Mouse (Mus musculus): ENCODE data around the gene Hist1h2bf. TPM values are rescaled to one million over a fixed set of nuclear protein-coding genes. Genes with fewer than 3 reads are reported as not detected.

Hist1h2bf gene
- polyA plus RNA-seq, 1 experiment from 2014 or later: 3.0 TPM

GRCm38 (mm10) chr13:23523976-23524375 is 50.0 kb downstream of the Hist1h2bf start:
- no peak for ATAC-seq (ENCODE audit: low FRiP score)
- WGBS: 38% methylated on average over 5 of the region's 5 CpGs
- no peak overlapping the region for H3K9ac ChIP-seq
- no peak overlapping the region for H3K4me2 ChIP-seq
- peaks cover 18% of the 10 kb centered on the region for H3K4me1 ChIP-seq (replicated peaks)
- H3K27me3 ChIP-seq: no peaks in the 10 kb centered on the region
- no peak overlapping the region for H3K4me3 ChIP-seq
- H3K9me3 ChIP-seq: no peaks in the 10 kb centered on the region
- no peak overlapping the region for H3K27ac ChIP-seq
- H3K36me3 ChIP-seq: no peaks in the 10 kb centered on the region

Small RNAs within 50 kb of the gene (microRNA-seq; reads per million reads assigned to microRNA genes)
- gene Gm44297 (not detected), gene Gm44359 (not detected), gene Gm44394 (not detected)

Other genes starting within 250 kb of the Hist1h2bf start
- 54.5 and 58.1 TPM in 2 replicates for gene Zfp322a, start 205.0 kb downstream of the Hist1h2bf start, polyA plus RNA-seq (2015; fragmentation: Nextera tagmentation; extraction: Ambion mirVana)
- gene Abt1, start 150.3 kb downstream of the Hist1h2bf start, polyA plus RNA-seq (2015; fragmentation: Nextera tagmentation; extraction: Ambion mirVana): 9.9 and 10.2 TPM in 2 replicates
- gene Btn1a1, start 108.3 kb downstream of the Hist1h2bf start, polyA plus RNA-seq (2015; fragmentation: Nextera tagmentation; extraction: Ambion mirVana): 0.06 TPM in 1 of 2 replicates, not detected in the other
- 0.12 TPM in 1 of 2 replicates, not detected in the other for gene Btn2a2, start 85.3 kb downstream of the Hist1h2bf start, polyA plus RNA-seq (2015; fragmentation: Nextera tagmentation; extraction: Ambion mirVana)
- 4.2 and 5.7 TPM in 2 replicates for gene Hist1h4h, start 43.1 kb downstream of the Hist1h2bf start, polyA plus RNA-seq (2015; fragmentation: Nextera tagmentation; extraction: Ambion mirVana)
- gene Hist1h2af, start 40.3 kb downstream of the Hist1h2bf start, polyA plus RNA-seq (2015; fragmentation: Nextera tagmentation; extraction: Ambion mirVana): 2.4 TPM in 1 of 2 replicates, not detected in the other
- 1.8 and 3.0 TPM in 2 replicates for gene Hist1h3g, start 38.8 kb downstream of the Hist1h2bf start, polyA plus RNA-seq (2015; fragmentation: Nextera tagmentation; extraction: Ambion mirVana)
- gene Hist1h2bh, start 30.8 kb downstream of the Hist1h2bf start, polyA plus RNA-seq (2015; fragmentation: Nextera tagmentation; extraction: Ambion mirVana): 0.29 TPM in 1 of 2 replicates, not detected in the other
- gene Hist1h3f, start 30.1 kb downstream of the Hist1h2bf start, polyA plus RNA-seq (2015; fragmentation: Nextera tagmentation; extraction: Ambion mirVana): 0.38 TPM in 1 of 2 replicates, not detected in the other
- gene Hist1h4f, start 22.5 kb downstream of the Hist1h2bf start, polyA plus RNA-seq (2015; fragmentation: Nextera tagmentation; extraction: Ambion mirVana): 0.83 TPM in 1 of 2 replicates, not detected in the other
- gene Hist1h1d, start 20.9 kb downstream of the Hist1h2bf start, polyA plus RNA-seq (2015; fragmentation: Nextera tagmentation; extraction: Ambion mirVana): 0.10 and 0.16 TPM in 2 replicates
- gene Hist1h3e, start 11.8 kb downstream of the Hist1h2bf start, polyA plus RNA-seq (2015; fragmentation: Nextera tagmentation; extraction: Ambion mirVana): 2.1 and 2.8 TPM in 2 replicates
- 26.4 and 29.3 TPM in 2 replicates for gene Hist1h2ae, start 3.0 kb downstream of the Hist1h2bf start, polyA plus RNA-seq (2015; fragmentation: Nextera tagmentation; extraction: Ambion mirVana)
- gene Hist1h2bg, start 2.8 kb downstream of the Hist1h2bf start, polyA plus RNA-seq (2015; fragmentation: Nextera tagmentation; extraction: Ambion mirVana): 2.8 TPM in 2 replicates
- 0.61 and 2.7 TPM in 2 replicates for gene Hist1h2ad, start 185 bp upstream of the Hist1h2bf start, polyA plus RNA-seq (2015; fragmentation: Nextera tagmentation; extraction: Ambion mirVana)
- 1.6 and 2.7 TPM in 2 replicates for gene Hist1h3d, start 1.6 kb upstream of the Hist1h2bf start, polyA plus RNA-seq (2015; fragmentation: Nextera tagmentation; extraction: Ambion mirVana)
- gene Hist1h4d, start 7.4 kb upstream of the Hist1h2bf start, polyA plus RNA-seq (2015; fragmentation: Nextera tagmentation; extraction: Ambion mirVana): 50.0 and 52.6 TPM in 2 replicates
- gene Hist1h2be, start 46.9 kb upstream of the Hist1h2bf start, polyA plus RNA-seq (2015; fragmentation: Nextera tagmentation; extraction: Ambion mirVana): 1.2 and 1.6 TPM in 2 replicates
- gene Hist1h1e, start 48.4 kb upstream of the Hist1h2bf start, polyA plus RNA-seq (2015; fragmentation: Nextera tagmentation; extraction: Ambion mirVana): 7.9 and 8.8 TPM in 2 replicates
- 0.38 and 0.54 TPM in 2 replicates for gene Hist1h2ac, start 109.8 kb upstream of the Hist1h2bf start, polyA plus RNA-seq (2015; fragmentation: Nextera tagmentation; extraction: Ambion mirVana)
- 17.8 and 23.1 TPM in 2 replicates for gene Hist1h2bc, start 110.0 kb upstream of the Hist1h2bf start, polyA plus RNA-seq (2015; fragmentation: Nextera tagmentation; extraction: Ambion mirVana)
- not detected in 2 replicates for gene Hist1h1t, start 121.6 kb upstream of the Hist1h2bf start, polyA plus RNA-seq (2015; fragmentation: Nextera tagmentation; extraction: Ambion mirVana)
- 3.9 and 4.4 TPM in 2 replicates for gene Hist1h4c, start 124.3 kb upstream of the Hist1h2bf start, polyA plus RNA-seq (2015; fragmentation: Nextera tagmentation; extraction: Ambion mirVana)
- 5.4 and 5.6 TPM in 2 replicates for gene Hfe, start 136.7 kb upstream of the Hist1h2bf start, polyA plus RNA-seq (2015; fragmentation: Nextera tagmentation; extraction: Ambion mirVana)
- gene Hist1h1c, start 164.6 kb upstream of the Hist1h2bf start, polyA plus RNA-seq (2015; fragmentation: Nextera tagmentation; extraction: Ambion mirVana): 8.8 and 9.7 TPM in 2 replicates
- 1.3 and 1.9 TPM in 2 replicates for gene Hist1h3c, start 171.4 kb upstream of the Hist1h2bf start, polyA plus RNA-seq (2015; fragmentation: Nextera tagmentation; extraction: Ambion mirVana)
- 0.86 and 1.7 TPM in 2 replicates for gene Hist1h2bb, start 172.5 kb upstream of the Hist1h2bf start, polyA plus RNA-seq (2015; fragmentation: Nextera tagmentation; extraction: Ambion mirVana)
- gene Hist1h2ab, start 176.9 kb upstream of the Hist1h2bf start, polyA plus RNA-seq (2015; fragmentation: Nextera tagmentation; extraction: Ambion mirVana): 10.5 and 12.7 TPM in 2 replicates
- gene Hist1h3b, start 178.1 kb upstream of the Hist1h2bf start, polyA plus RNA-seq (2015; fragmentation: Nextera tagmentation; extraction: Ambion mirVana): 4.2 and 4.4 TPM in 2 replicates
- 1.4 TPM in 1 of 2 replicates, not detected in the other for gene Hist1h4b, start 182.8 kb upstream of the Hist1h2bf start, polyA plus RNA-seq (2015; fragmentation: Nextera tagmentation; extraction: Ambion mirVana)
- not detected in 2 replicates for gene Hist1h4a, start 187.0 kb upstream of the Hist1h2bf start, polyA plus RNA-seq (2015; fragmentation: Nextera tagmentation; extraction: Ambion mirVana)
- gene Hist1h3a, start 188.2 kb upstream of the Hist1h2bf start, polyA plus RNA-seq (2015; fragmentation: Nextera tagmentation; extraction: Ambion mirVana): 1.9 and 2.5 TPM in 2 replicates
- gene Hist1h1a, start 189.5 kb upstream of the Hist1h2bf start, polyA plus RNA-seq (2015; fragmentation: Nextera tagmentation; extraction: Ambion mirVana): 0.56 and 1.2 TPM in 2 replicates
- not detected in 2 replicates for gene Trim38, start 195.7 kb upstream of the Hist1h2bf start, polyA plus RNA-seq (2015; fragmentation: Nextera tagmentation; extraction: Ambion mirVana)
- gene Slc17a2, start 232.8 kb upstream of the Hist1h2bf start, polyA plus RNA-seq (2015; fragmentation: Nextera tagmentation; extraction: Ambion mirVana): not detected in 2 replicates

Measured in hindbrain, embryonic 13.5 days (tissue).